Mouse (Mus musculus) liver, embryonic 14.5 days (tissue): ENCODE data around the gene Stim1. TPM values are rescaled to one million over a fixed set of nuclear protein-coding genes. Genes with fewer than 3 reads are reported as not detected.
A peak's percentile ranks its signal among the peaks of the same experiment; 100 is the strongest.

Source experiments
- ATAC-seq: fragments of 200-750 bp; cut with Nextera tagmentation; 2 replicates; pipeline ENCODE4 v1.8.0; 2017; ENCODE audit warnings: moderate number of reproducible peaks, mild to moderate bottlenecking, moderate library complexity; ENCODE audit not compliant: insufficient read depth
- DNase-seq, 3 experiments: peaks; one replicate each; pipeline ENCODE4 v3.0.0-alpha.2; 2012 to 2013; ENCODE audit warnings: low read depth in 3 of 3, low spot score in 3 of 3
- H3K27ac ChIP-seq: fragments of 300-500 bp; sonication (generic); 2 replicates; pipeline ENCODE4 v1.5.1; 2014; ENCODE audit warnings: moderate library complexity, mild to moderate bottlenecking, control low read depth, inconsistent platforms
- H3K27me3 ChIP-seq: fragments of 300-500 bp; sonication (generic); 2 replicates; pipeline ENCODE4 v1.6.1; 2014; ENCODE audit warnings: mild to moderate bottlenecking, low read length, moderate library complexity; ENCODE audit not compliant: control insufficient read depth, insufficient read depth
- H3K36me3 ChIP-seq: fragments of 300-500 bp; sonication (generic); replicated peaks from 2 replicates; pipeline ENCODE4 v1.6.1; 2014; ENCODE audit warnings: low read depth; ENCODE audit not compliant: control insufficient read depth, insufficient read depth
- H3K4me1 ChIP-seq, 2 experiments: fragments of 200-500 bp in 1 of 2; fragments of 300-500 bp in 1 of 2; sonication (generic) in 1 of 2; replicated peaks; 2 replicates each; pipeline ENCODE4 v1.6.1; 2012 to 2014; ENCODE audit warnings: antibody characterized with exemption in 1 of 2, inconsistent platforms in 1 of 2, low read length in 1 of 2; ENCODE audit not compliant: control insufficient read depth in 2 of 2, insufficient read depth in 2 of 2
- H3K4me2 ChIP-seq: fragments of 300-500 bp; sonication (generic); 2 replicates; pipeline ENCODE4 v1.6.1; 2014; ENCODE audit warnings: low read depth, mild to moderate bottlenecking, control low read depth, moderate library complexity
- H3K4me3 ChIP-seq, 2 experiments: fragments of 200-500 bp in 1 of 2; fragments of 300-500 bp in 1 of 2; sonication (generic) in 1 of 2; 2 replicates each; pipeline ENCODE4 v1.5.1; 2012 to 2014; ENCODE audit warnings: low read depth in 2 of 2, low read length in 2 of 2, mild to moderate bottlenecking in 2 of 2, control low read depth in 1 of 2, inconsistent platforms in 1 of 2, moderate library complexity in 1 of 2; ENCODE audit not compliant: insufficient read depth in 1 of 2
- H3K9ac ChIP-seq: fragments of 300-500 bp; sonication (generic); replicated peaks from 2 replicates; pipeline ENCODE4 v1.6.1; 2014; ENCODE audit warnings: mild to moderate bottlenecking, control low read depth, moderate library complexity
- H3K9me3 ChIP-seq: fragments of 300-500 bp; sonication (generic); 2 replicates; pipeline ENCODE4 v1.6.1; 2016; ENCODE audit warnings: low read length, mixed read lengths; ENCODE audit not compliant: control insufficient read depth
- CTCF ChIP-seq: IDR thresholded peaks from 2 replicates; pipeline ENCODE4 v1.5.1; 2016; ENCODE audit warnings: antibody characterized with exemption, low read depth, control low read depth
- EP300 ChIP-seq: IDR thresholded peaks from 2 replicates; pipeline ENCODE4 v1.6.1; 2016; ENCODE audit warnings: antibody characterized with exemption, low read depth
- WGBS: fragments of 180-500 bp; shearing (Covaris S2); extraction: QIAGEN DNeasy Blood & Tissue Kit; methylation state at CpG from one replicate; pipeline ENCODE4 v1.1.7; 2014; ENCODE audit not compliant: insufficient replicate concordance; 5-methylcytosine and 5-hydroxymethylcytosine counted together
- polyA plus RNA-seq, 2 experiments: library from polyadenylated mRNA; depleted of rRNA in 1 of 2; stranded (reverse) in 1 of 2; unstranded in 1 of 2; fragments of >200 nt; fragmentation: Nextera tagmentation in 1 of 2; extraction: Ambion mirVana in 1 of 2; gene quantifications; 2 replicates each; pipeline versions ENCODE4 v1.2.1 to v1.2.3; 2012 to 2014

Stim1 gene
- polyA plus RNA-seq, 2 experiments: 7.9 to 9.3 TPM

GRCm38 (mm10) chr7:102244782-102245535, 22.6 kb upstream of the Stim1 start:
- no peak for TF ChIP-seq EP300
- TF ChIP-seq CTCF: no peak
- no peak overlapping the region for H3K9ac ChIP-seq
- ATAC-seq: no peak
- no peaks in the 10 kb centered on the region for H3K27me3 ChIP-seq
- peaks cover 51 to 70% of the 10 kb centered on the region in 2 experiments for H3K4me1 ChIP-seq
- H3K4me3 ChIP-seq: no peak overlapping the region
- peak overlapping the region; percentile 14; the same call in 1 of the 2 replicates for H3K4me2 ChIP-seq
- no peak for DNase-seq
- H3K9me3 ChIP-seq: no peaks in the 10 kb centered on the region
- peaks cover 12% of the 10 kb centered on the region for H3K36me3 ChIP-seq
- H3K27ac ChIP-seq: no peak overlapping the region
- WGBS: 49% methylated on average over 3 of the region's 3 CpGs

DNA sequence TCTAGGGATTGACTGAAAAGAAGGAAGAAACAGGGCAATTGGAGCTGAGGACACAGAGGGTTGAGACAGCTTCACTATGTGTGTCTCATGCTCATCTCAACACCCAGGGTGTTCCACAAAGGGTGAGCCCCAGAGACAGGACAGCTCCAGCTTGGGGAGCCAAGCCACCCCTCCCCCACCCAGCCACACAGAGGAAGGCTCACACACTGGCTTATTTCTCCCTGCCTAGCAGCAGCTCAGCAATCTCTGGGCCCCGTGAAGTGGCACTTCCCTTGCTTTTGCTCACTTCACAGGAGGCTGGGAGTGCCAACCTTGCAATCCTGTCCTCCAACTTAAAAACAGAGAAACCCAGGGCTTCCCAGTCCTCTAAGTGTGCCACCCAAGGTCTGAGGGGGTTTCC, 21.8 kb upstream of the Stim1 start:
- WGBS: 0% methylated on average over 1 of the region's 1 CpGs
- DNase-seq: no peak
- Histone ChIP-seq H3K4me3 (peak overlapping the region in 1 of 2 experiments; percentile 30; a peak in 1 of 4 replicates), H3K27ac (peak overlapping the region; percentile 6), H3K4me1 (peaks cover 51 to 70% of the 10 kb centered on the region in 2 experiments), H3K4me2 (peak overlapping the region; percentile 95), H3K9me3 (no peaks in the 10 kb centered on the region), H3K36me3 (peaks cover 4% of the 10 kb centered on the region), H3K27me3 (no peaks in the 10 kb centered on the region), H3K9ac (peak overlapping the region; percentile 39)
- TF ChIP-seq CTCF: no peak
- no peak for TF ChIP-seq EP300
- no peak for ATAC-seq

- Histone ChIP-seq H3K4me1 (peaks cover 54 to 73% of the 10 kb centered on the region in 2 experiments), H3K9me3 (no peaks in the 10 kb centered on the region), H3K9ac (no peak overlapping the region; the same call in 1 of the 2 replicates), H3K36me3 (no peaks in the 10 kb centered on the region; the same call in none of the 2 replicates), H3K27me3 (no peaks in the 10 kb centered on the region), H3K27ac (peak overlapping the region; percentile 6; the same call in 1 of the 2 replicates), H3K4me3 (peak overlapping the region in 1 of 2 experiments; percentile 30; a peak in 2 of 4 replicates), H3K4me2 (peak overlapping the region; percentile 95)
- TF ChIP-seq EP300 (no peak), CTCF (no peak)
- 33% methylated on average over 6 of the region's 6 CpGs for WGBS
- ATAC-seq (no peak), DNase-seq (no peak)
These were observed 21.3 kb upstream of the Stim1 start for GRCm38 (mm10) chr7:102246265-102246664.

DNA sequence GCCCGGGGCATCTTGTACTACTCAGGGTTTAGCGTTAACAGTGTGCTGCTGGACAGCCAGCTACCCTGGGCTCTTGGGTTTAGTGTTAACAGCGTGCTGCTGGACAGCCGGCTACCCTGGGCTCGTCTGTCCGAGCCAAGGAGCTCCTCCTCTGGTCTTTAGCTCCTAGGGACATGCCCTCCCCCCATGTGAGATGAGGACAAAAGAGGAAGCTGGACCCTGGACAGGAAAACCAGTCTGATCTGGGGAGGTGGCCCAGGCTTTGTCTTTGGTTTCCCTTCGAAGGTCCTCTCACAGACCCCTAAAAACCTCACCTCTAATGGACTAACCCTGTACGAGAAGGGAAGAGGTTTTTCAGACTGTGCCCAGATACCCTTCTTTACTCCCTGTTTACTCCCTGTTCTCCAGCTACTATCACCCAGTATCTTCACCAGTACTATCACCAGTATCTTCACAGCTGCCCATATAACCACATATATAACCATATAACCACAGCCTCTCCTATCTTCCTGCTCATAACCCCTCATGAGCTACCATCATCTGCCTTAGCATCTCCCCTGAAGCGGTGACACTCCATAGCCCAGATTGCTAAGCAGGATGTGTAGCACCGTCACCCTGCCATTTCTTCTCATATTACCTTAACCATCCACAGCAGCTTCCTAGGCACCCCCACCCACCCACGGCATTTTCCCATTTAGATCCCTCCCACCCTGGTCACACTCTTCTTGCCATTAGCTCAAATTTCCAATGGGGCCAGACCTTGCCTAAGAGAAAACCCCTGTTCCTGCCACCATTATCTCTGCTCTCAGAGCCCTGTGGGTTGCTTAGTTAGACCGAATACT, 20.4 kb upstream of the Stim1 start:
- ATAC-seq (no peak), DNase-seq (no peak)
- H3K4me1 ChIP-seq: peaks cover 54 to 70% of the 10 kb centered on the region in 2 experiments
- no peaks in the 10 kb centered on the region for H3K27me3 ChIP-seq
- TF ChIP-seq EP300 (no peak), CTCF (no peak)
- no peaks in the 10 kb centered on the region; the same call in 1 of the 2 replicates for H3K36me3 ChIP-seq
- H3K27ac ChIP-seq: peak overlapping the region; percentile 34; the same call in 1 of the 2 replicates
- peak overlapping the region; percentile 89 for H3K9ac ChIP-seq
- 22% methylated on average over 12 of the region's 12 CpGs for WGBS
- peak overlapping the region; percentile 95 for H3K4me2 ChIP-seq
- H3K9me3 ChIP-seq: no peaks in the 10 kb centered on the region
- H3K4me3 ChIP-seq: peak overlapping the region; percentile 83 to 95; a peak in 3 of 4 replicates
